Mouse (Mus musculus): ENCODE measurements at regions not wholly inside any gene's neighbourhood (a gene's known extent, or its start where the extent isn't known, plus 50 kb on each side); places are given as distances from the start of the nearest gene placed in this dataset.
A peak's percentile ranks its signal among the peaks of the same experiment; 100 is the strongest.

DNA sequence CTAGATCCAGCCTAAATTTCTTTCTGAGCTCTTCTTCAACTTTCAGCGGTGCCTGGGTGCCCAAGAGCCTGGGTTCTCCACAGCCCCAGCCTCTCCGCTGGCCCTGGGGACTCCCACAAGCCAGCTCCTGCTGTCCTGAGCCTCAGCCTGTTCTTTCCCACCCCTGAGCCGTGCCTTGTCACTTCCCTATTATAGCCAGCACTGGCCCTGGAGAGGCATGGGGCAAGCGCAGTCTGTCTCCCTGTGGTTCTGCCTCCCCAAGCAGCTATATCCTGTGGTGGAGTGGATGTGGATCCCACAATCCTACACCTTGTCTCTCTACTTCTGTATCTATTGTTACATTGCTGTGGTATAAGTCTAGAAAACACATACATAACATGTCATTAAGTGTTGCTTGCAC, 128.6 kb upstream of the Hgf start:
- no peak for DNase-seq (ENCODE audit: low read depth, low spot score)

DNA sequence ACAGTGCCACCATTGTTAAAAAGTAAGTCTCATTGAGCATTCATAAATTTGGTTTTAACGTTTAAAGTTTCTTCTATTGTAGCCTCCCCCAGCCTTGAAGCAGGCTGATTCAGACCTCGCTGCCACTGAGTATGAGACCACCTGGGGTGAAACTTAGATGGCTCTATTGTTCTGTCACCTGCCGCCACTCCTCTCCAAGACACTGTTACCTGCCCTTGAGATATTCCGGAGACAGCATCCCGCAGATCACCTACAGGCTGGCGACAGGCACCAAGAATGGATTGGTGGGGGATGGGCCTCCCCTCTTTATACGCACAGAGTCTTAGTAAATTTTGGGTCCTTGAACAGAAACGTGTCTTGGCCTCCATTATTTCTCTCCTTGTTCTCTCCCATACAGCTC, 128.0 kb upstream of the Hgf start:
- no peak for DNase-seq (ENCODE audit: low read depth, low spot score)

DNA sequence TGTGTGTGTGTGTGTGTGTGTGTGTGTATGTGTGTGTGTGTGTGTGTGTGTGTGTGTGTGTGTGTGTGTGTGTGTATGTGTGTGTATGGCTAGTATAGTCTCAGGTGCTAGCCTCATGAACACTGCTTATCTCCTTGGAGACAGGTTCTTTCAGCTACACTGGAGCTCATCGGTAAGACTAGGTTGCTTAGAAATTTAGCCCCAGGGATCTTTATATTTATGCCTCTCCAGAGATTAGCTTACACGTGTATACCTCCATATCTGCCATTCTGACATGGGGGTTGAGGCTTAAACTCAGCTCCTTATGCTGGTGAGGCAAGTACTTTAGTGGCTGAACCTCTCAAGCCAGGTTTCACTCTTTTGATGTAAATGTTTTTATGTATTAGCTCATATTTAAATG, 127.0 kb upstream of the Hgf start:
- DNase-seq (ENCODE audit: low read depth, low spot score), result no peak

DNA sequence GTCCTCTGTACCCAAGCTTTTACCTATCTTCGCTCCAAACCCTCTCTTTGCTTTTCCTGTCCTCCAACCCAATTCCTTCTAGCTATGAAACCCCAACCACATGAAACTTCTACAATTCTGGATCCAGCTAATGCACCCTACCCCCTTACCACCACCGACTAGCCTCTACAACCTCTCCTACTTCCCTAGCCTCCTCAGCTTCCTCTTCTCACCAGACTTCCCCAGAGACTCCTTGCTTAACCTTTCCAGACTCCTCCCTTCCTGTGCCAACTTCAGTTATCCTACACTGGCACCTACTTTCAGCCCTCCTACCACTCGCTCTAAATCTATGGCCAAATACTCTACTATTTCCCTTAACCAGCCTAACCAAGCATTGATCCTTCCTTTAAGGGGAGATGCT, 118.7 kb upstream of the Hgf start:
- no peak for DNase-seq (ENCODE audit: low read depth, low spot score)

DNA sequence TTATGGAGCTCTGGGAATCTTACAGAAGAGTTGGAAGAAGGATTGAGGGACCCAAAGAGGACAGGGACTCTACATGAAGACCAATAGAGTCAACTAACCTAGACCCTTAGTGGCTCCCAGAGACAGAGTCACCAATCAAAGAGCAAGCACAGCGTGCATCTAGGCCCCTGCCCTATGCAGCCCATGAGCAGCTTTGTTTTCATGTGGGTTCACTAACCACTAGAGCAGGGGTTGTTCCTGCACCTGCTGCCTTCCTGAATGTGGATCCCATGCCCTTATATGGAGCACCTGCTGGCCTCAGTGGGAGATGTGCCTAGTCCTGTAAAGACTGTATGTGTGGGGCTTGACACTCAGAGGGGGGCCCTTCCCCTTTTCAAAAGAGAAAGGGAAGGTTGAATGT, 108.2 kb upstream of the Hgf start:
- DNase-seq (ENCODE audit: low read depth, low spot score), result no peak

DNA sequence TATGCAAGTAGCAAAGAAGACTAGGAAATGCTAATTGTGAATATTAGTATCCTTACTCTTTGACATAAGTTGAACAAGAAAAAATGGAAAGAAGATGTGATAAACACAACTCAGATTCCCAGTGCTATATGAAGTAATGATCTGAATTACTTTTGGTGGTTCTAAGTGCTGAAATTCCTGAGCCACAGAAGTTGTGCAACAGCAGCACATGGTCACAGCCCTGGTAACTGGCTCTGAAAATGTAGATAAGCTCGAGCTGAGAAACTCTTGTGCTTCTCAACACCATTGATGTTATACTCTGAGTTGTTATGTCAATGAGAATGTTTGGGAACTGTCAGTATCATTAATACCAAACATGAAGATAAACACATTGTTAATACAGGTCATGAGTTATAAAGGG, 106.3 kb upstream of the Hgf start:
- no peak for DNase-seq (ENCODE audit: low read depth, low spot score)

DNA sequence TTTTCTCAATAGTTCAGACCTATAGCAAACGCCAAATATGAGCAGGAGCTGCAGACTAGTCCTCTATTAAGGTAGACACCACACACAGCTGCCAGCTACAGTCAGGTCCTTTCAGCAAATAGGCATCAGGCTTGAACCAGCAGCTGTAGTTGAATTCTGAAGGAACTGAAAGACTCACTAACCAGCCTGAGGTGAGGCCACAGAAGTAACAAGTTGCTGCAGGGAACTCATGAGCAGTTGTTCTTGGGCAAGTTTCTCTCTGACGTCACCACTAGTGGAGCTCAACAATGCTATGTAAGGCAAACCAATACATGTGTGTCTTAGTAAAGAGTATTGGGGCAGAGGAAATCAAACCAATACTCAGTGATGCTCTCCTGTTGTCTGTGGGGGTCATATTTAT, 91.5 kb upstream of the Hgf start:
- DNase-seq (ENCODE audit: low read depth, low spot score), result no peak

DNA sequence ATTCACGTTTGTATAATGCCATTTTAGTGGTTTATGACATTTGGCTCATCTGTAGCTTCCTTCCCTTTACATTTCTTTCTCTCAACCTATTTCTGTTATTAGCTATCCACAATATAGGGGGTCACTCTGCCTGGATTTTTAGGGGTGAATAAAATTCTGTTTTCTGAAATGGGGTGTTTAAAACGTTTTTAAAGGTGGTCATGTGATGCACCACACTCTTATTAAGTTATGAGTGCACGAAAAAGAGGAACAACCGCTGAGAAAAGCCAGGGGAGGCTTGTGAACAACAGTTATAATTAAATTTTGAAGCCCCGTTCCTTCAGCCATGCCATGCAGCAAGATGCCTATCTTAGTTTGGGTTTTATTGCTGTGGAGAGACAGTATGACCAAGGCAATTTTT, 87.0 kb upstream of the Hgf start:
- no peak for DNase-seq (ENCODE audit: low read depth, low spot score)

DNA sequence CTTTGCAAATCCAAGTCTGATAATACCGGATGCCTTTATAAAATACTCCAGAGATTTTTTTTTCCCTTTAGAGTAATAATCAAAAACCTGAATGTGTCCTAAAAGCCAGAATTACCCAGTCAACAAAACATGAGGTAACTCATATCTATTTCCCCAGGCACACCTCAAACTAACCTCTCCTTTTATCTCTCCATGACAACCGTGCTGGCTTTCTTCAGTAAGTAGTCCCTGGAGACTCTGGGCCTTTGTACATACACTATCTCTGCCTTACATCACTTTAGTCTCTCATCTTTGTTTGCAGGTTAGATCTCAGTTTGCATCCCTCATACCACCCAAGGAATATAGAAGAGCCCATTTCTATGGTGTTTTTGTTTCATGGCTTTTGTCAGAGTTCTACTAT, 84.7 kb upstream of the Hgf start:
- DNase-seq (ENCODE audit: low read depth, low spot score), result no peak

DNA sequence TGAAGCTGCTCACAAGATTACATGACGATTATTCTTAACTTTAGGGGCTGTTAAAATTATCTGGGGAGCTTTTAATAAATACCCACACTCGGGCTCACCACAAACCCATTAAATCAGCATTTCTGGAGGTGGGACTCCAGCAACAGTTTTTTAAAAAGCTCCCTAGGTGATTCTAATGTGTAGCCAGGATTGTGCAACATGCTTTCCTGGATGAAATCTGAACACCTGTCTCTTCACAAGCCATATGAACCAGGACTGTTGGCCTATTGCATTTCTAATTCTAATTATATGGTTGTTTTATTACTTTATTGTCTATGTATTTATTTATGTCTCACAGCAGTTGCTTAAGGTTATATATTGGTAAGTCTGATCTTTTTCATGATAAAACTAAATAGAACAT, 84.1 kb upstream of the Hgf start:
- DNase-seq (ENCODE audit: low read depth, low spot score), result no peak

DNA sequence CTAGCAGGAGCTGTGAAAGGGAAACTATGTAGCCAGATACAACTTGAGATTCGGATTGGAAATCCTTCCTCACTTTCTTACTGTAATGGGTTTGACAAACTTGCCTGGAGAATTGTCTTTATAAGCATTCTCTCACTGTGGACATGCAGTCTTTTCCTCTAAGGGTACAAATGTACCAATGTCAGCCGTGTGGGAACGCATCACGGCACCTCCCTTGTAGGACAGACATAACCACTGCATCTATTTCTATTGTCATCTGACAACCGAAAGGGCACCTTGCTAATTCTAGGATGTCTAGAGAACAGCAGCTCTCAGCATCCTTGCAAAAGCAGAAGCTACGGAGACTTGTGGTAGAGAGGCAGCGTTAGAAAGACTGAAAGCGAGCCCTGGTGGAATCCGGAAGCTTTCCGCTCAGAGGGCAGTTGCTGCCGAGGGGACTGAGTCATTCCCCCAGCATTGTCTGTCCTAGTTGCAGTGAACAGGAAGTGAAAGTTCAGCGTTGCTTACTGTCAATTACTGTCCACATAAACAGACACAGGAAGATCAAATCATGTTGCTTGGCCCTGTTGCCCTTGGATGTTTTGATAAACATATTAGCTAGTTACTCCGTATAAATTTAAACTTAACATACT, 83.5 kb upstream of the Hgf start:
- DNase-seq (ENCODE audit: low read depth, low spot score), result peak; percentile 47

DNA sequence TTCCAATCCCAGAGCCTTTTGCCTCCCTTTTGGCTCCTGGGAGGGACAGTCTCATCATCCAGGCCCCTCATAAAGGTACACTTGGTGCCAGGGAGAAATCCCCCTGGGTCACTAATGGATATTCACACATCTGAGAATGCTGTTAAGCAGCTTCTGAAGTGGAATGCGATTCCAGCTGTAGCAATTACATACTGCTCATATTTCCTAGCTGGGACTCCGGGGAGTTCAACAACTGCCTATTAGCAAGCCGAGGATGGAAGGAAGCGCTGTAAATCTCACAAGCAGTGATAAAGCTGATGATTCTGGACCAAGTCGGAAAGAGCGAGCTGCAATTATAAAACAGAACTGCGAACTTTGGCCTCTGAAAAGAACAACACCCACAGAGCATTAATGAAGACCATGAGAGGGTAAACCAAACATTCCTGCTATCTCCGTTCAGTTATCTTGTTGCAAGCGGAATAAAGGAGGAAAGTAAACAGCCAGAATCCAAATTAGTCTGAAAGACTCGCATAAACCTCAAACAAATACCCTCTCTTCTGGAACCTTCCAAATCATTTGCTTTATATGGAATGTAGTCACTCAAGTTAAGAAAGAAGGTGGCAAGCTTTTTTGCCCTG, 82.8 kb upstream of the Hgf start:
- DNase-seq (ENCODE audit: low read depth, low spot score), result no peak

DNA sequence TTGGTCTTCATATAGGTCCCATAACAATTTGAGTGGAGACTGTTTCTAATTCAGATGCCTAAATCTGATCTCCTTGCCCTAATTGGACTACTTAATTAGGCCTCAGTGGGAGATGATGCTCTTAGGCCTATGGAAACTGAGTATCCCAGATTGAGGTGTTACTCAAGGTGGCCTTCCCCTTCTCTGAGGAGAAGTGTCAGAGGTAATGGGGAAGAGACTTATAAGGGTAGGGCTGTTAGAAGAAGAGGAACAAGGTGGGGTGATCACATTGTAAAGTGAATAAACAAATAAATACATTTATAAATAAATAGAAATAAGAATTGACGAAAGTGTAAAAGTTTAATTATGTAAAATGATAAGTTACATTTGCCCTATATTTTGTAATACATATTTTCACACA, 65.3 kb upstream of the Hgf start:
- DNase-seq (ENCODE audit: low read depth, low spot score), result no peak

DNA sequence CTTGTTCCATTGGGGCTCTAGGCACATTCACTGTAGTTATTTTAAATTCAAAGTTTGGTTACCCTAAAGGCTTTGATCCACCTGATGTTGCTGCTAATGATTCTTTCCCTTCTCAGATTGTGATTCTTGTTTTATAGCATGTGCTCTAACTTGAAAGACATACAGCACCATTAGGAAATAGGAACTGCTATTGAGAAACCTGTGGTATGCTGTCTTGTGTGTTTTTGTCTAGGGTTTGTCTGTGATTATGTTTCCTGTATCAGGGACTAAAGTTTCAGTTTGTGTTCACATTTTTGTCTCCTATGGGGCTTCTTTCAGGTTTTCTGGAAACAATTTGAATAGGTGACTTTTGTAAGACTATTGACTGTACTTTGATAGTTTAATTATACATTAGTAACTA, 63.5 kb upstream of the Hgf start:
- no peak for DNase-seq (ENCODE audit: low read depth, low spot score)

DNA sequence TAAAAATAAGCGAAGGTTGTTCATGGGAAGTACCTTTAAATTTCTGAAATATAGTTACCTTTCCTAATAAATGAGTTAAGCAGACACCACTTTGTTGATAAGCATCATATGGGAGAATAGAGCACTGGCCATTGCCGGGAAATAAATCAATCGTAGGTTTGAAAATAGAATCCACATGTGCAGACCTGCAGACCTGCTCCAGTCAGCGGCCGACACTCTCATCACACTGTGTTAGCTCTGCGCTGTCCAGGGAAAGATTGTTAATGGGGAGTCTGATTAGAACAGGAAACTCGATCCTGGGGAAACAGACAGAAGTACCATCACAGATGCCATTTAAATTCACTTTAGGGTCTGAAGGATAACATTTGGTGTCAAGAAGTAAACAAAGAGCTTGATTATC, 53.4 kb upstream of the Hgf start:
- no peak for DNase-seq (ENCODE audit: low read depth, low spot score)
